Mouse (Mus musculus) cerebellum, adult 8-10 months (tissue): ENCODE results near the gene Kcnj11.

Experiments used
- DNase-seq: peaks from one replicate; pipeline ENCODE4 v3.0.0; 2022

Kcnj11 gene

GRCm38 (mm10) chr7:46045882-46046281, 54.7 kb downstream of the Kcnj11 start:
- no peak for DNase-seq

- DNase-seq: no peak
Observed at GRCm38 (mm10) chr7:46044106-46044505, 56.5 kb downstream of the Kcnj11 start.
